Mouse (Mus musculus) heart, embryonic 13.5 days (tissue): ENCODE measurements around the gene Kiss1r. TPM values are rescaled to one million over a fixed set of nuclear protein-coding genes. Genes with fewer than 3 reads are reported as not detected.
A peak's percentile ranks its signal among the peaks of the same experiment; 100 is the strongest.

ENCODE experiments used
- ATAC-seq: fragments of 200-750 bp; cut with Nextera tagmentation; 2 replicates; pipeline ENCODE4 v1.8.0; 2017; ENCODE audit warnings: moderate TSS enrichment; ENCODE audit not compliant: insufficient number of reproducible peaks, low FRiP score, low TSS enrichment; ENCODE audit errors: extremely low read depth
- H3K27ac ChIP-seq: fragments of 300-500 bp; sonication (generic); replicated peaks from 2 replicates; pipeline ENCODE4 v1.5.1; 2015; ENCODE audit warnings: moderate library complexity, mild to moderate bottlenecking, inconsistent platforms
- H3K27me3 ChIP-seq: fragments of 300-500 bp; sonication (generic); replicated peaks from 2 replicates; pipeline ENCODE4 v1.6.1; 2015; ENCODE audit warnings: mild to moderate bottlenecking, inconsistent platforms
- H3K36me3 ChIP-seq: fragments of 300-500 bp; sonication (generic); 2 replicates; pipeline ENCODE4 v1.6.1; 2015; ENCODE audit warnings: mild to moderate bottlenecking, inconsistent platforms
- H3K4me1 ChIP-seq: fragments of 300-500 bp; sonication (generic); 2 replicates; pipeline ENCODE4 v1.6.1; 2015; ENCODE audit warnings: inconsistent platforms
- H3K4me2 ChIP-seq: fragments of 300-500 bp; sonication (generic); 2 replicates; pipeline ENCODE4 v1.6.1; 2015; ENCODE audit warnings: inconsistent platforms, mild to moderate bottlenecking, moderate library complexity
- H3K4me3 ChIP-seq: fragments of 300-500 bp; sonication (generic); 2 replicates; pipeline ENCODE4 v1.5.1; 2015; ENCODE audit warnings: moderate library complexity, mild to moderate bottlenecking, inconsistent platforms
- H3K9ac ChIP-seq: fragments of 300-500 bp; sonication (generic); 2 replicates; pipeline ENCODE4 v1.6.1; 2015; ENCODE audit warnings: inconsistent platforms, mild to moderate bottlenecking, moderate library complexity
- H3K9me3 ChIP-seq: fragments of 300-500 bp; sonication (generic); 2 replicates; pipeline ENCODE4 v1.6.1; 2016; ENCODE audit warnings: inconsistent platforms
- WGBS: fragments of 180-500 bp; shearing (Covaris S2); methylation state at CpG from one replicate; pipeline ENCODE4 v1.1.7; 2015; ENCODE audit warnings: mixed read lengths; 5-methylcytosine and 5-hydroxymethylcytosine counted together
- polyA plus RNA-seq: library from polyadenylated mRNA; unstranded; fragments of >200 nt; fragmentation: Nextera tagmentation; extraction: Ambion mirVana; gene quantifications from 2 replicates; pipeline ENCODE4 v1.2.1, GENCODE M21; 2015

The Kiss1r gene
- polyA plus RNA-seq, 1 experiment from 2014 or later: 0.67 TPM

DNA sequence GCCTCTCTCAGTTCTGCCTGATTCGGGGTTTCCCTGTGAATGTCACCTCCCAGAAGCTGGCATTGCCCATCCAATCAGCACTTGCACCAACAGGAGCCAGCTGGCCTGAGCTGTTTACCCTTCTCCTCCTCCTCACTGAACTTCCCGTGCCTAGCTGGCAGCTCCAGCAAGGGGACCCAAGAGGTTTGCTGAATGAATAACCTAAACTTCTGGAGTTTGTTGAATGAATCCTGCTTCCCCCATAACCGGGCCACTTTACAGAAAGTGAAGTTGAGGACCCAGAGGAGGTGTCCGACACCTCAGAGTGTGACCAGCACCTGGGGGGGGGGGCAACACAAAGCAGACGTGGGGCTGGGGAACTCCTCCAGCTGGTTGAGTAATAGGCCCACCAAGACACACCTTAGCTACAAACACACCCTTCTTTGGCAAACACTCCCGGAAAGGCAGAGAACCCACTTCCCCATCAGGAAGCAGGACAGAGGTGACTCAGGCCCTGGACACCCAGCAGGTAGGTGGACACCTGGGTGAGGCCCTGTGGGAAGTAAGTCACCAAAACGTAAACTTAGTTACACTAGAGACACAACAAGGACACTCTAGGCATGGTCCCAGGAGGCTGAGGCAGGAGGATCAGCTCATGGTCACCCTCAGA lies 1.7 kb upstream of the Kiss1r start:
- Histone ChIP-seq H3K4me1 (peaks cover 48% of the 10 kb centered on the region), H3K27ac (no peak overlapping the region), H3K9ac (peak overlapping the region; percentile 58), H3K27me3 (peaks cover 28% of the 10 kb centered on the region), H3K4me3 (0 out of 2 replicates have a peak overlapping the region, but pooled peaks have one; percentile 6), H3K9me3 (no peaks in the 10 kb centered on the region), H3K4me2 (peak overlapping the region; percentile 86), H3K36me3 (peaks cover 32% of the 10 kb centered on the region)
- 68% methylated on average over 7 of the region's 7 CpGs for WGBS
- ATAC-seq: no peak

DNA sequence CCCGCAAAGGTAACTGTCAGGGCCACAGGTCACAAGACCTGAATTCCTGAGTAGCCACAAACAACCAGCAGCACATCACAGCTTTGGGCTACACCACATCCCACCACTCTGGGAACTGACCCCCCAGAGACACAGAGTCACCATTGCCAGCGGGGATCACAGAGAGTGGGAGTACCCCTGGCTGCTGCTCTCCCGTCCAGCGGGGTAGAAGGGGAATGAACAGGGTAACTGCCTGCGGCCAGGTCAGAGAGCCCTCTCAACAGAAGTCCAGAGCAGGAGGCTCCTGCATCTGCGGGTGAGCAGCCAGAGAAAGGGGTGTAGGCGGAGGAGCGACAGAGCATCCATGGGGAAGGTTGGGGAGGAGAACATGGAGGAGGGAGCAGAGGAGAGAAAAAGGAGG lies 690 bp upstream of the Kiss1r start:
- no peak for ATAC-seq
- WGBS: 11% methylated on average over 8 of the region's 8 CpGs
- Histone ChIP-seq H3K4me1 (peaks cover 55% of the 10 kb centered on the region), H3K36me3 (peaks cover 24% of the 10 kb centered on the region), H3K9me3 (no peaks in the 10 kb centered on the region), H3K27me3 (peaks cover 39% of the 10 kb centered on the region), H3K4me3 (peak overlapping the region; percentile 67), H3K27ac (peak overlapping the region; percentile 54; the same call in 1 of the 2 replicates), H3K9ac (peak overlapping the region; percentile 94), H3K4me2 (peak overlapping the region; percentile 86)

DNA sequence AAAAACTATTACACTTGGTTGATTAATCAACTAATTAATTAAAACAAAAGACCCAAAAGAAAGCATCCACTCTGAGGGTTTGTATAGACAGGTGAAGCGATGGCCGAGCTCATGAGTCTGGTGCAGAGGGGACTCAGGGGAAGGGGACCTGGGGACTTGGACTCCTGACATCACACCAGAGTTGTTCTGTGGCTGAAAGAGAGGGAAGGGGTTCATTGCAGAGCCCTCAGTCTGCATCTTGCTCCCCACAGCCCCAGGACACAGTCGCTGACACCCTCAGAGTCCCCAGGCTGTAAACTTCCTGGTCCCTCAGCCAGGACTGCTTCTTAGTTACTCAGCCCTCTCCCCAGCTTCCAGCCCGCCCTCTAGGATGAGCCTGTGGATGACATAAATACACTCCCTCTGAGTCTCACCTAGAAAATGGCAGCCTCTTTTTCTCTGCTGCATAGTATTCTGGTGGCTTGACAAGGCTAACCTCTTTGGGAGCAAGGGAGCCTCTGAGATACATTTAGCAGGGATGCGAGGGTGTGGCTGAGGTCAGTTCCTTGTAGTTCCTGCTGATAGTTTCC lies 845 bp downstream of the Kiss1r start:
- H3K27me3 ChIP-seq: peaks cover 54% of the 10 kb centered on the region
- H3K36me3 ChIP-seq: peaks cover 9% of the 10 kb centered on the region
- 59% methylated on average over 5 of the region's 5 CpGs for WGBS
- H3K4me1 ChIP-seq: peaks cover 63% of the 10 kb centered on the region
- ATAC-seq: no peak
- H3K4me3 ChIP-seq: peak overlapping the region; percentile 67
- H3K27ac ChIP-seq: no peak overlapping the region
- no peaks in the 10 kb centered on the region for H3K9me3 ChIP-seq
- peak overlapping the region; percentile 86 for H3K4me2 ChIP-seq
- H3K9ac ChIP-seq: peak overlapping the region; percentile 94

DNA sequence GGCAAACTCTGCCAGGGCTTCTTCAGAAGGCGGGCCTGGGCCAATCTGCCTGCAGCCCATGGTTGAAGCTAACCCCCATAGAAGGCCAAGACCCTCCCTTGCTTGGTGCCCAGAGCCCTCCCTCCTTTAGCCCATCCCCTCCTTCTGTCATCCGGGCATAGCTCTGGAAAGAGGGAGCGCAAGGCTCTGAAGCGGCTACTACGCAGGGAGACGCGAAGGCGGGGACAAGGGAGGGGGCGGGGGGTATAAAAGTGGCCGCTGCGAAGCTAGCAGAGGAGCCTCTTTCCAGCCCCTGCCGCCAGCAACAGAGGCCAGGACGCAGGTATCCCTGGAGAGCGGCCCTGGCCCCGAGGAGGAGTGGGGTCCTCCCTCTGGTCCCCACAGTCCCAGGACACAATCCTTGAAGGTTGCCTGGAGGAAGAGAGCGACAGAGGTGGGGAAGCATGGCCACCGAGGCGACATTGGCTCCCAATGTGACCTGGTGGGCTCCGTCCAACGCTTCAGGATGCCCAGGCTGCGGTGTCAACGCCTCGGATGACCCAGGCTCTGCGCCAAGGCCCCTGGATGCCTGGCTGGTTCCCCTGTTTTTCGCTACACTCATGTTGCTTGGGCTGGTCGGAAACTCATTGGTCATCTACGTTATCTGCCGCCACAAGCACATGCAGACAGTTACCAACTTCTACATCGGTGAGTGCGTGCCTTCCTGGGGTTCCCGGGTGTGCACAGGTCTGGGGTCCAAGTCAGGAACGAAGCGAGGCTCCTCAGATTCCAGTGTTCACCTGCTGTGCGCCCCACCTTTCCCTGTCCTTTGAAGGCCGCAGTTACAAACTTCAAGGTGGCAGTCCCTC lies 1.7 kb downstream of the Kiss1r start:
- peak overlapping the region; percentile 67 for H3K4me3 ChIP-seq
- peaks cover 63% of the 10 kb centered on the region for H3K4me1 ChIP-seq
- peaks cover 62% of the 10 kb centered on the region for H3K27me3 ChIP-seq
- H3K9ac ChIP-seq: peak overlapping the region; percentile 60
- H3K4me2 ChIP-seq: peak overlapping the region; percentile 60
- WGBS: 7% methylated on average over 35 of the region's 35 CpGs
- no peak overlapping the region for H3K27ac ChIP-seq
- peaks cover under 1% of the 10 kb centered on the region; the same call in 1 of the 2 replicates for H3K36me3 ChIP-seq
- H3K9me3 ChIP-seq: no peaks in the 10 kb centered on the region
- no peak for ATAC-seq

DNA sequence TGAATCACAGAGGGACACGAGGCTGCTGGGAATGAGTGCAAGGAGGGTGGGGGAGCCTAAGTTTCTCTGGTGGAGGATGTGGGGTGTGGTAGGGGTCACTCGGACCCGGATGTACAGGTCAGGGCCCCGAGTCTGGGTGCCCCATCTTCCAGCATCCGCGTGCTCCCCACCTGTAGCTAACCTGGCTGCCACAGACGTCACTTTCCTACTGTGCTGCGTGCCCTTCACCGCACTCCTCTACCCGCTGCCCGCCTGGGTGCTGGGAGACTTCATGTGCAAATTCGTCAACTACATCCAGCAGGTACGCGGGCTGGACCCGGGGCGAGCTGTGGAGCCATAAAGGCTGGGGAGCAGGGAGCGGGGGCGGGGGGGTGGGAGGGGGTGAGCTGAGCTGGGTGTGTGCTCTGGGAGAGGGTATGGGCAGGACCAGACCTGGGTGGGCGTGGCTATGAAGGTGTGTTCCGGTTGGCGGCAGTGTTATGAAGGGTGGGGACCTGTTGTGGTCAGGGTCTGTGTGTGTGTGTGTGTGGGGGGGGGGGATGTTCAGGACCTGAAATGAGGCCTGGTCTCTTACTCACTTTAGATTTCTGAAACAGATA lies 2.6 kb downstream of the Kiss1r start:
- 4% methylated on average over 21 of the region's 21 CpGs for WGBS
- Histone ChIP-seq H3K4me2 (peak overlapping the region; percentile 60), H3K9ac (peak overlapping the region; percentile 26; the same call in 1 of the 2 replicates), H3K9me3 (no peaks in the 10 kb centered on the region), H3K4me1 (peaks cover 55% of the 10 kb centered on the region), H3K36me3 (no peaks in the 10 kb centered on the region), H3K4me3 (peak overlapping the region; percentile 67), H3K27me3 (peaks cover 70% of the 10 kb centered on the region), H3K27ac (no peak overlapping the region)
- no peak for ATAC-seq

DNA sequence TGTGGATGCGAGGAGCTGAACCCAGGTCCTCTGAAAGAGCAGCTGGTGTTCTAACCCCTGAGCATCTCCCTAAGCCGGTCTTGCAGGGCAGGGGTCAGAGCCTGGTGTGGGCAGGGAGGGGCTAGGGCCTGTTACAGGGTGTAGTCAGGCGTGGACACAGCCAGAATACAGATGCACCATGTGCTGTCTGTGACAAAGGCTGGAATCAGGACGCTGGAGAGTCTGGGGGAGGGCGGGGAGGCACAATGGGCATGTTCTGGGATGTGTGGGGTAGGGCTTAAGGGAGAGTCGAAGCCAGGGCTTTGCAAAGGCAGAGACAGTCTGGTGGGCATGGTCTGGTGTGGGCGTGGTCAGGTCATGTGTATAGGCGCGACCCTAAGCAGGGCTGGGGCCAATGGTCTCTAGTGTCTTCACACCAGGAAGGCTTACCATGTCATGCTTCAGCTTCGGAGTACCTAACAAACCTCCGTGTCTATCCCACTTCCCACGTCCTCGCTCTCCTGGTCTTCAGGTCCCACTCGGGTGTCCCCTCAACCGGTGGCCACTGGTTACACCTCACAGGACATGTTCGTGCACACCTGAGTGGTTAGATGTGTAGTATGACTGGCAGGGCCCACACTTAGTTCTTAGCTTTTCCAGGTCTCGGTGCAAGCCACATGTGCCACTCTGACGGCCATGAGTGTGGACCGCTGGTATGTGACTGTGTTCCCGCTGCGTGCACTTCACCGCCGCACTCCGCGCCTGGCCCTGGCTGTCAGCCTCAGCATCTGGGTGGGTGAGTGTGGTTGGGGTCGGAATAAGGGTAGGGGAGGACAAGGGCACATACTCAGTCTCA lies 3.5 kb downstream of the Kiss1r start:
- no peak for ATAC-seq
- Histone ChIP-seq H3K9me3 (no peaks in the 10 kb centered on the region), H3K4me3 (peak overlapping the region; percentile 45), H3K27me3 (peaks cover 70% of the 10 kb centered on the region), H3K4me2 (peak overlapping the region; percentile 68), H3K4me1 (peaks cover 46% of the 10 kb centered on the region), H3K27ac (no peak overlapping the region), H3K36me3 (no peaks in the 10 kb centered on the region), H3K9ac (no peak overlapping the region)
- 21% methylated on average over 26 of the region's 26 CpGs for WGBS

DNA sequence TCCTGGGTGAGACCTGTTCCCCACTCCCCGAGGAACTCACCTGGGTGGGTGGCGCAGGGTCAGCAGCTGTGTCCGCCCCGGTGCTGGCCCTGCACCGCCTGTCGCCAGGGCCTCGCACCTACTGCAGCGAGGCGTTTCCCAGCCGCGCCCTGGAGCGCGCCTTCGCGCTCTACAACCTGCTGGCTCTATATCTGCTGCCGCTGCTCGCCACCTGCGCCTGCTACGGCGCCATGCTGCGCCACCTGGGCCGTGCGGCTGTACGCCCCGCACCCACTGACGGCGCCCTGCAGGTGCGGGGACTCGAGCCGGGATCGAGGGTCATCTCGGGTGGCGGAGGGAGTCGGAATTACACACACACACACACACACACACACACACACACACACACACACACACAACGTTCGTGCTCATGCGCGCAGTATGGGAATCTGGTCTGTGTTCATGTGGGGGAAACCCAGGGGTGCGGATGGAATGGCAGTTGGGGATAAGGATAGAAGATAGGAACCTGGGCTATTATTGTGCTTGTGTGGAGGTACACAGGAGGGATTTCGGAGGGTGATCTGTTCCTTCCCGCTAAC lies 4.3 kb downstream of the Kiss1r start, which contains the start of gene R3hdm4:
Gene R3hdm4 (minus strand): TSS at position 251 of the 578 bp plus-strand sequence.
- Histone ChIP-seq H3K4me1 (peaks cover 46% of the 10 kb centered on the region), H3K27ac (no peak within 1 kb of the TSS), H3K4me3 (peak within 1 kb of the TSS; percentile 45), H3K9me3 (no peaks in the 10 kb centered on the region), H3K27me3 (peaks cover 70% of the 10 kb centered on the region), H3K36me3 (no peaks in the 10 kb centered on the region), H3K9ac (peak within 1 kb of the TSS; percentile 68), H3K4me2 (peak within 1 kb of the TSS; percentile 68)
- WGBS: 7% methylated on average over 35 of the region's 41 CpGs
- no peak for ATAC-seq

DNA sequence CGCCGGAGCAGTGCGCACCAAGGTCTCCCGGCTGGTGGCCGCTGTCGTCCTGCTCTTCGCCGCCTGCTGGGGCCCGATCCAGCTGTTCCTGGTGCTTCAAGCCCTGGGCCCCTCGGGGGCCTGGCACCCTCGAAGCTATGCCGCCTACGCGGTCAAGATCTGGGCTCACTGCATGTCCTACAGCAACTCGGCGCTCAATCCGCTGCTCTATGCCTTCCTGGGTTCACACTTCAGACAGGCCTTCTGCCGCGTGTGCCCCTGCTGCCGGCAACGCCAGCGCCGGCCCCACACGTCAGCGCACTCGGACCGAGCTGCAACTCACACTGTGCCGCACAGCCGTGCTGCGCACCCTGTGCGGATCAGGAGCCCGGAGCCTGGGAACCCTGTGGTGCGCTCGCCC lies 4.8 kb downstream of the Kiss1r start:
- peak overlapping the region; percentile 68 for H3K9ac ChIP-seq
- 1% methylated on average over 34 of the region's 34 CpGs for WGBS
- H3K9me3 ChIP-seq: no peaks in the 10 kb centered on the region
- peaks cover 47% of the 10 kb centered on the region for H3K4me1 ChIP-seq
- no peak overlapping the region for H3K27ac ChIP-seq
- H3K4me2 ChIP-seq: peak overlapping the region; percentile 68
- no peaks in the 10 kb centered on the region for H3K36me3 ChIP-seq
- no peak for ATAC-seq
- H3K4me3 ChIP-seq: peak overlapping the region; percentile 45
- H3K27me3 ChIP-seq: peaks cover 70% of the 10 kb centered on the region

DNA sequence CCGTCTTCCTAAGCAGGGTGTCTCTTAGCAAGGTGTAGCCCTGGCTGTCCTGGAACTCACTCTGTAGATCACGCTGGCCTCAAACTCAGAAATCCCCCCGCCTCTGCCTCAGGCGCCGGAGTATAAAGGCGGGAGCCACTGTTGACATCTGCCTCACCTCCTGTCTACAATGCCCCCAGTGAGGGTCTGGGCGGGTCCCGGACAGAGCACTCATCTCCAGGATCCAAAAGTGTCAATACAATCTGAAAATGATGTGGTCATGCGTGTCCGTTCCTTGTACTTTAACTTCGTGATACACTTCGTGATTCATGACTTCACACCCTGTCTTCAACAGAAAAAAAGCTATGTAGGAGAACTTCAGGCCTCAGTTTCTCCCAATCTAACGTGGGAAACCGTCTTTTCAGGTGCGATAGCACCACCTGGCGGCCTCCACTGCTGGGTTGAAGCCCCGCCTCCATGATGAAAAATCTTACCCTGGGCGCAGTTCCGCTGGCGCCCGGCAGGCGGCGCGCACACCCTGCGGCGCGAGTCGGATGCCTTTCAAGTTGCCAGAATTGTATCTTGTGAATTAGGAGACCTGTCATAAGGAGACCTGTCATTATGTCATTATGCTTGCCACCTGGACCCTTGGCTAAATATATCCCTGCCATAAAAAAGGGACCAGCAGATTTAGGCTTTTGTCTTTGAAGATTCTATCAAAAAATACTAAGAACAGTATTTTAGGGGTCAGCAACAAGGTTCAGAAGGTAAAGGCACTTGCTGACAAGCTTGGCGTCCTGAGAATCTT lies 8.4 kb downstream of the Kiss1r start:
- Histone ChIP-seq H3K9ac (peak overlapping the region; percentile 97), H3K9me3 (no peaks in the 10 kb centered on the region), H3K4me2 (peak overlapping the region; percentile 92), H3K36me3 (no peaks in the 10 kb centered on the region), H3K4me1 (peaks cover 46% of the 10 kb centered on the region), H3K4me3 (peak overlapping the region; percentile 97), H3K27me3 (peaks cover 41% of the 10 kb centered on the region), H3K27ac (peak overlapping the region; percentile 97)
- 11% methylated on average over 29 of the region's 29 CpGs for WGBS
- ATAC-seq: no peak
